Mouse (Mus musculus): ENCODE measurements around the gene Sh3bp2.
A peak's percentile ranks its signal among the peaks of the same experiment; 100 is the strongest.

Gene Sh3bp2

DNA sequence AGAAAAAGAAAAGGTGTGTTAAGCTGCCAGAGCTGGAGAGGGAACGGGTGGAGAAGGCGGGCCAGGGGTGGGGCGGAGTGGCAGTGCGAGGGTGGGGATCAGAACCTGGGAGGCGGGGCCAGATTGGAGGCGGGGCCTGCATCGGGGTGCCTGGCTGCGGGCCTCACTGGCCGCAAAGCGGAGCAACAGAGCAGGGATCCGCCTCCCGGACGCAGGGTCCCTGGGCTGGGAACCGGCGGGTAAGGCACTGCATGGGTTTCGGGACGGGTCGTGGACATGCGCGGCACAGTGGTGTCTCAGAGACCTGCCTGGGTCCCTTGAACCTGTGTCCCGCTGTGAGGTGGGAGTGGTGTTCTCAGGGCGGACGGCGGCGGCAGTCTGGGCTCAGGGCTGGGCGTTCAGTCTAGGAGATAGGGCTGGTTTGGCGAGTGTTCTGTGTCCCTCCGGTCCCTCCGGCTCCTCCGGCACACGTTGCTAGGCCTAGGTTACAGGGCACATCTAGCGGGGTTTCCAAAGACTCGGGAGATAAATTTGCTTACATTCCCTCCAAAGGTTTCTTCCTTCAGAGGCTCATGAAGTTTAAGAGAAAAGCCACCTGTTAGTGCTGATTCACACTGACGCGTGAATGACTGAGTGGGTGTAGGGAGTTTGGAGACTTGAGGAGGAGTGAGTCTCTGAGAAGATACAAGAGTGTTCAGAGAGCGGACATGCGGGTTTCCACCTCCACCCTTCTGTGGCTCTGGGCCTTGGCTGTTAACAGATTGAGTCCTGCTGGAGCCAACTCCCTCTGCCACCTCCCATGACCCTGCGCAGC lies at the start of gene Sh3bp2:
Sh3bp2 (plus strand) TSS at position 176 of the 814 bp plus-strand sequence.
- peak; percentile 93 for DNase-seq (ENCODE audit: low spot score)

DNA sequence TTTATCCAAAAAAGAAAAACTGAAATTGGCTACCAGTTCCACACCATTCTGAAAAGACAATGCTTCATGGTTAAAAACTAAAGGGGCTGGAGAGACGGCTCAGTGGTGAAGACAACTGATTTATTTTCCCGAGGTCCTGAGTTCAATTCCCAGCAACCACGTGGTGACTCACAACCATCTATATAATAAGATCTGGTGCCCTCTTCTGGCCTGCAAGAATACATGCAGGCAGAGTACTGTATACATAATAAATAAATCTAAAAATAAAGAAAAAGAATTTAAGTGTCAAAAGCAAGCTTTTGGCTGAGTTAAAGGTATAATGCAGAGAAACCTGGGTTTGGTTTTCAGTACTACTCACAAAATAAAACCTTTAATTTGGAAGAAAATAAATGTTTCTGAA lies 44.7 kb upstream of the Sh3bp2 start:
- DNase-seq (ENCODE audit: low spot score): no peak

DNA sequence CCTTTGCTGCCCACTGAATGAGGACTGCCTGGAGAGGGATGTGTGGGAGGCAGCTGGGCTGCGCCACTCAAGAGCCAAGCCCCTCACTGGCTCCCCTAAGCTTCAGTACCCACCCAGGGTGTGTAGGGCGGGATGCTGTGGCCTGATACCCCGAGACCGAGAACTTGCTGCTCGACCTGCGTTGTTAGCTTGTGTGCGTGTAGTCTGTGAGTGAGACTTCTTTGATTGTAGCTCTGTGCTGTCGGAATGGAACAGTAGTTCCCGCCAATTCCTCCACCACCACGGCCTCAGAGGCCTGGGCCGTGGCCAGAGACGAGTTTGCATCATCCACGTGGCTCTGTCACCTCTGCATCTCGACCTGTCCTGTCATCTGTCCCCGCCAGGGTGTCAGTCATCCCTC lies 39.9 kb upstream of the Sh3bp2 start:
- no peak for DNase-seq (ENCODE audit: low spot score)

DNA sequence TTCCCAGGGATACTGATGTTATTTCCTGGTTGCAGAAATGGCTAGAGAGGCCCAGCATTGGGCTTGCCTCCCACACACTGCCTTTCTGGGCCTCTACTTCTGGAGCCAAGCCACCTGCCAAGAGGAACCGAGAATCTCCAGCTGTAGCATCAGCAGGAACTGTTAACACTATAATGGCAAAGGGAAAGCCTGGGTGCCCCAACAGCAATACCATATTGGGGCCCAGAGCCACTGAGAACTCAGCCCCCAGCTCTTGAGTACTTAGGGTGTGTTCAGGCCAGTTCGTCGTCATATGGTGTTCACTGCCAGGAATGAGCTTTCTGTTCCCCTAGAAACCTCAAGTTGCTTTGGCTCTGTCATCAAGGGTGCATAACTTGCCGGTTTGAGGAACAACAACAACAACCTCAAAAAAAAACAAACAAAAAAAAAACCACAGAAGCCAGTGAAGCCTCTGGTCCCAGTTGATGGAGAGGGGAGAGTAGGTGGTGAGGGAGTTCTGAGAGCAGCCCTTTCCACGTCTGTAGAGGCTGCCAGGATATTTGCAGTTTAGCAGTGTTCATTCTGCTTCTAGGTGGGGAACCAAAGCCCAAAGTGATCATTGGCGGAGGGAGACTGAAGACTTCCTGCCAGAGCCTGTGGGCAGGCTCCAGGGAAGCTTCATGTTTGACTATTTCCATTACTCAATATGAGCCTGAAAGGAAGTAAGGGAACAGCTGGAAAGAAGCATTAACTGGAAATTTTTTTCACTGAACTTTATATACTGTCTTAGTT lies 38.1 kb upstream of the Sh3bp2 start:
- DNase-seq (ENCODE audit: low spot score): peak; percentile 13

DNA sequence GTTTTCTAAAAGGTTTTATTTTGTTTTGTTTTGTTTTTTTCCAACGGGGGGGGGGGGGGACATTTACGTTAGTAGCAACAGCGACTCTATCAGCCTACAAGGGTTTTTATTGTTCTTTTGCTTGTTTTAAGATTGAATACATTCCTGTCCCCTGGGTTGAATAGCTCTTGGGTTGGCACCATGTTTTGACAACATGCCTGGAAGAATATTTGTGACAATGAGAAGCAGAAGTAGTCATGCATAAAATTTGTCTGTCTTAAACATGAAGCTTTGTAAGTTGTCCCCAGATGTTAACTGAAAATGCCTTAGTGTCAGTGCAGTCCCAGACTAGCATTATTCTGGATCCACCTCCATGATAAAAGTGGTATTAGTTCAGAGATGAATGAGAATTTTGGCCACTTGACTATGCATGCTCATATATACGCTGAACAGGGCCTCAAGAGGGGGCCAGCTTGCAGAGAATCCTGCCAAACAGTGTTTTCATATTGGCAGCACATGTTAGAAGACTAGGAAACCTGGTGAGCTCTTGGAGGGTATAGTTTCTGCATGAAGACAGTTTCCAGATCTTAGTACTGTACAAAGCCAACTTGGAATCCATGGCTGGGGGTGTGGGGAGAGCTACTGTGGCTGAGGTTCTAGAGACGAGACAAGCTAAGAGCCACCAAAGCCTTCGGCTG lies 36.8 kb upstream of the Sh3bp2 start:
- DNase-seq (ENCODE audit: low spot score): no peak

DNA sequence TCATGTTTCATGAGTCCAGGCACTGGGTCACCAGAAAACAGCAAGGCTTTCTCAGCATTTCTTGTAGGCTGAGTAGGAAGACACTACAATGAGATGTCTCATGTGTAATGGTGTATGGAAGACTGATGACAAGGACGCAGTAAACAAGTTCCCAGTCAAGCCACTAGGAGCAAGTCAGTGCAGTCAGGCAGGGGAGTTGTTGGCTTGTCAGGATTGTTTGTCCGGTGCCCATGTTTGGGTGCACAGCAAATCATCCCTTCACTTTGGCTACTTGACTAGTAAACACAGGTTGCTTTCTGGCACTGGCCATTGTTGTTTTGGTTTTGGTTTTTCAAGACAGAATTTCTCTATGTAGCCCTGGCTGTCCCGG lies 36.2 kb upstream of the Sh3bp2 start:
- DNase-seq (ENCODE audit: low spot score): no peak

DNA sequence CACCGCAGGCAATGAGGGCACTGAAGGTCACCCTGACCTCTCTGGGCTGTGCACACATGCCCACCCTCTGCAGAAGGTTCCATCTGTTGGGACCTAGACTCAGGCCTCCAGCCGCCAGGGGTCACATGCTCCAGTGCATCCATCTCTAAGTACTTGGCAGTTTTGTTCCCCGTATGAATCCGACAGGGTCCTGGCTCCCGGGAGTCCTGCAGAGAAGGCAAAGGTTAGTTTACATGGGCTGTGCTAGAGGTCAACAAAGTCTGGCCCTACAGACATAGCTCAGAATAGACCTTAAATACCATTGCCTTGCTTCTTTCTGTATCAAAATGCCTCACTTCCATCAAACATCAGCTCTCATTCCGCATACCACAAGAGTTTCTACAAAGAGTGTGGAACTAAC lies 28.9 kb upstream of the Sh3bp2 start:
- no peak for DNase-seq (ENCODE audit: low spot score)

DNA sequence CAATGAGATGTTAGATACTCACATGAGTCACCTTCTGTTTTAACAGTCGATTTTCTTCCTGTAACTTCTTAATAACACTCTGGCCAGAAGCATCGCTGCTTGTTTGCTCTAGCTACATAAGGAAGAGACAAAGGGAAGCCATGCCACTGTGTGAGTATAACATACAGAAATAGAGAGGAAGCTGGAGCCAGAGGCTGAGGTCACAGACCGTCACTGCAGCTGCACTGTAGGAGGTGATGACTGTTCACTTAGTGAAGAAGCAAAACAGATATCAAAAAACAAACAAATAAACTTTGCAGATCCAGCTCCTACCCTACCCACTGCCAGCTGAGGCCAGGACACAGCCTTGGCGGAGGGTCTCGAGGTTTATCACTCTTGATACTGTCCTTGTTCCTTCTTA lies 24.8 kb upstream of the Sh3bp2 start:
- DNase-seq (ENCODE audit: low spot score): no peak

DNA sequence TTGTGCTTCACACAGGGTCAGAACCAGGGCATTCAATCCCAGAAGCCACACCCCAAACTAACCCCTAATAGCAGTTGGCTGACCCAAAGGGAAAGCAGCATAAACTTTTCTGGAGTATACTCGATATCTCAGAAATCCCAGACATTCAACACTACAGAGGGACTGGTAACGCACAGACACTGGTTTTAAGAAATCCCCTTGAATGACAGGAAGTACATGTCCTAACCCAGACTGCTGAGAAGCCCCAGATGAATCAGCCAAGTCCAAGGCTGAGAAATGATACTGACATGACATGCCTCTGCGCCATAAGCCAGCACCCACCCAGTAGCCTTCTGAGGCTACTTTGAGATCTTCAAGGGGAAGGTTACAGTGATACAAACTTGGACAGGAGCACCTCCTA lies 24.1 kb upstream of the Sh3bp2 start:
- DNase-seq (ENCODE audit: low spot score): no peak

DNA sequence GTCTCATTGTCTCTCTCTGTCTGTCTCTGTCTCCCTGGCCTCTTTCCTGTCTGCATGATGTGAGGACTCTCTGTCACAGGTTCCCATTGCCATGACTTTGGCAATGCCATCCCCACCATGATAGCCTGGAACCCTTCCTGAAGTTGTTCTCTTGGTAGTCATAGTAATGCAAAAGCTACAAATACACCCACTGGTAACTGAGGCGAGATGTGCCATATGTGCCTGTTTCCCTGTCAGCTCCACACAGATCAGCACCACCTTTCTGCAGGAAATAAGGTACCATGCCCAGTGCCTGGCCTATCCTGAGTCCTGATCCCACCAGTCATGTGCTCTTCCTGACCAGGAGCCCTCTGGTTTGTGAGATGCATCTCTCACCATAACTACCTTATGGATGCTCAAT lies 23.2 kb upstream of the Sh3bp2 start:
- DNase-seq (ENCODE audit: low spot score): no peak

DNA sequence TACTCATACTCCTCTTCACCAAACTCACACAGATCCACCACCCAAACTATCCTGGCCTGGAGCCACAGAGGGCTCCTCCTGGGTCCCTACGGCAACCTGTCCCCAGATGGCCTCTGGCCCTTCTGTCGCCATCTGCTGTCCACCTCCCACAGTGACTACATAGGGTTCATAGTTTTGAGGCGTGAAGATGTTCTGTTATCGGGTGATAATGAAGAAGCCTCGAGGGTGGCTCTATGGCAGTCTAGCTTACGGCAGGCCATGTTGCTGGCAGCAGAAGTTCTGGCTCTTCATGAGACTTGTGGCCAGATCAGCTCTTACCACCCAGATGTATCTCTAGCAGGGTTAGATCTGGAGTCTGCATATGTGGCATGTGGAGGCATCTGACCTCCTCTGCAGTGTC lies 22.8 kb upstream of the Sh3bp2 start:
- DNase-seq (ENCODE audit: low spot score): no peak

DNA sequence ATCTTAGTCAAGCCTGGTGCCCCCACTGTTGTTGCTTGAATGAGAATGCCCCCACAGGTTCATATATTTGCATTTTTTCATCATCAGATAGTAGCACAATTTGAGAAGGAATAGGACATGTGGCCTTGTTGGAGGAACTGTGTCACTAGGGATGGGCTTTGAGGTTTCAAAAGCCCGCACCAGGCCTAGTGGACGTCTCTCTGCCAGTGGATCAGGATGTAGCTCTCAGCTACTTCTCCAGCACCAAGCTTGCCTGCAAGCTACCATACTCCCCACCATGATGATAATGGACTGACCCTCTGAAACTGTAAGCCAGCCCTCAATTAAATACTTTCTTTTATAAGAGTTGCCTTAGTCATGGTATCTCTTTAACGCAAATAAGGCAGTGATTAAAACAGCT lies 13.2 kb upstream of the Sh3bp2 start:
- no peak for DNase-seq (ENCODE audit: low spot score)

DNA sequence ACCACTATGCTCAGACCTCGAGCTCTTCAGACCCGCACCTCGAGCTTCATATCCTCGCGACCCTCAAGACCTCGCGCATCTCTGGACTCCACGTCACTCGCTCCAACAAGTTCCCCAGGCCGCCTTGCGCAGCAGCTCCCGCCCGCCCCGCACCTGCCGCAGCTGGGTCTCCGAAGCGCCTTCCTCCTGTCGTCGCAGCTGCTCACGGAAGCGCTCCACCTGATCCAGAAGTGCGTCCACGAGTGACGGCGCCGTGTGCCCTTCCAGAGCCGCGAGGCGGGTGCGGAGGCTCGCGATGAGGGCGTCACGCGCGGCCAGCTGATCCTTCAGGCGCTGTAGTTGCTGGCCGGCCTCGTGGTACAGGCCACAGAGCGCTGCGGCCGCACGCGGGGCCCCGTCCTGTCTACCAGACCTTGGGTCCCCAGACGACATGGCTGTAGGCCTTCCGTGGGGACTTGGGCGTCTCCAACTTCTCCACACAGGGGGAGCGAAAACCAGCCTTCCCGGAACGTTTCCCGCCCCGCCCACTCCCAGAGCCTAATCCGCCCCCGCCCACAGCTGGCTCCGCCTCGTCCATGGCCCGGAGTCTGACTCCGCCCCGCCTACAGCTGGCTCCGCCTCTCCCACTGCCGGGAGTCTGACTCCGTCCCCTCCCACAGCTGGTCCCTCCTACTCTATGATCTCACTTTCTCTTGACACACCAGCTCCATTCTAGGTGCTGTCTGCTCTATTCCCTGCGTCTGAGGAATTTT lies 12.0 kb upstream of the Sh3bp2 start, which contains the start of gene Tnip2:
Tnip2 (minus strand) TSS at position 526 of the 752 bp plus-strand sequence.
- peak; percentile 93 for DNase-seq (ENCODE audit: low spot score)

DNA sequence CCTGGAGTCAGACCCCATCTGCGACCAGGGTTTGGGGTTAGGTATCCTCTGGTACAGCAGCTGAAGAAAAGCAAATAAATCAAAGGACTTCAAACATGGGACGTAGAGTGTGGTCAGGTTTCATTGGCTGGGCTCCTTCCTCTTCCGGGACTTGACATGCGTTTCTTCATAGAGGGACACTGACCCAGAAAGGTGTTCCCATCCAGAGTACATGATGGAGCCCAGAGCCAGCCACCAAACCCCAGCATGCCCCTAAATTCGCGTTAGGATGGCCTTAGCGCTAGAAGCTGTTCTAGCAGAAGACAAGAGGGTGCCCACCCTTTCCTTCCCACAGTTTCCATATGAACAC lies 11.4 kb upstream of the Sh3bp2 start:
- DNase-seq (ENCODE audit: low spot score): no peak

DNA sequence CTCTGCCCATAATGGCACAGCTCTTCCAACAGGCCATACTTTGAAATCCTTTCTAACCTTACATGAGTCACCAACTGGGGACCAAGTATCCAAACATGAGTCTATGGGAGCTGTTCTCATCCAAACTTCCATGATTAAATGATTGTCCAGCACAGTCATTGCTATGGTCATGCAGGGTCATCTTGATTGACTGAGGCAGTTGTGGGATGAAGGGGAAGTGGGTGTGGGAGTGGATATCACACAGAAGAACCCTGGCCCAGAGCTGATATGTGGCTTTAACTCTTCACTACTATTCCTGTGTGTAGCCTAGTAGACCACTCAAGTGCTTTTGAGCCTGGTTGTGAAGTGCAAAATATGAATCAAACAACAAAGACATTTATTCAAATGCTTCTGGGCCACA lies 10.5 kb upstream of the Sh3bp2 start:
- no peak for DNase-seq (ENCODE audit: low spot score)

DNA sequence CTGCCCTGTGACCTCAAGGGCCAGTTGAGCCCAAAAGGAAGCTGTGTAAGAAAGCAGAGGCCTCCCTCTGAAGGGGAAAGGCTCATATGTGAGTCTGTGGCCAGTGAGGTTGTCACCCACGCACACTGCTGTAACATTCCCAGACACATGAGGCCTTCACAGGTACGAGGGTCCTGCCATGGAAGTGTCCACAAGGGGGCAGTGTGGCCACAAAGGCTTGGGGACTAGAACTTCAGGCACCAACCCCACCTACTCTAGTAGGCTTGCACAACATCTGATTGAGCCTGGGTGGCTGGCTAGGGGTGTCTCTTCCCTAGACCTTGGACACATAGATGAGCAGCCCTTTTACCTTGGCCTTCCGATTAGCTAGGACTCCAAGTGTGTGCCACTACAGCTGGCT lies 7.7 kb upstream of the Sh3bp2 start:
- DNase-seq (ENCODE audit: low spot score): peak; percentile 76

DNA sequence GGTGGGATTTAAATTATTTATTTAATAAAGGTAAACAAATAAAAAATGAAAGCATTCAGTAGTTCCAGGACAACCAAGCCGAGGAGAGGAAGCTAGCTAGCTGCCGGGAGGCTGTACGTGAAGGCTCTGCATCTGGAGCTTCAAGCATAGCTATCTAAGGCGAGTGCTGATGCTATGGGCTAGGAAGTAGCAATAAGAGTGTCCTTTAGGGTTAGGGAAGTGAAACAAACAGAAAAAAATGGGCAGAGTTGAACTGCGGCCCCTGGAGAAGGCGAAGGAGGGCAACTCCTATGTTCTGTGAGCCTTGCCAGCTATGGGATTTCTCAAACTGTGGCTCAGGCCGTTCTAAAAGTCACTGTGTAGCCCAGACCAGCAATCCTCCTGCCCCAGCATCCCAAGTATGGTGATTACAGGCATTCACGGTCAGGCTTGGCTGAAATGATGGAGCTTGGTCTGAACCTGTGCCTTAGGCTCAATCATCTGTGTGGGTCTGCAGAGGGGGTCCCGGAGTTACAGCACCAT lies 6.2 kb upstream of the Sh3bp2 start:
- DNase-seq (ENCODE audit: low spot score): no peak

DNA sequence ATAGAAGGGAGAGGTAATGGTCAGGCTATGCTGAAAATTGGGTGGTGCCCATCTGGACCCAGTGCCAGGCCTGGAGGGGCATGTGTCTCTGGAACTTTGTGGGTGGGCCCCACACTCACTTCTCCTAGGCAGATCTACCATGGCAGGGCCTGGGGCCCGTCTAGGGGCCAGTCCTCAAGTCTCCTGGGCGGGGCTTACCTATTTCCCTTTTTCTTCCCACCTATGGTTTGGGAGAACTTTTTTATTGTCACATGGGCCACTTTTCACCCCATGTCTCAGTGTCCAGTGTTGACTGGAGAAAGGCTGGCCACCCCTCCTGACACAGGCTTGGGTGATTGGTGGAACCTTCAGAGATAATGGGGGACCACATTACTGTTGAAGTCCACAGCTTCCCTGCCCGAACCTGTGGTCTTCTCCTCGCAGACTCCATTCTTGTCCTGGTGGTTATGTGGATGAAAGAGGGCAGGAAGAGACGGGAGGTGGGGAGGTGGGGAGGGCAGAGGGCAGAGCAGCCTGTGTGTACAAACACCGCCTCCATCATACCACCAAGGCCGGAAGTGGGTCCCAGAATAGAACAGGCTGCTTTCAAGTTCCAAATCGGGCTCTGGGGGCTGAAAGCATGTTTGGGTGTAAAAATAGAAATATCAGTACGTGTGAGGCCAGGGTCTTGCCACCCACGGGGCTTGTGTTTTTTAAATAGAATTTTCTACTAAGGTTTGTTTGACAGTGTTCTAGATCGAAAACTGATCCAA lies 5.0 kb upstream of the Sh3bp2 start:
- DNase-seq (ENCODE audit: low spot score): no peak

DNA sequence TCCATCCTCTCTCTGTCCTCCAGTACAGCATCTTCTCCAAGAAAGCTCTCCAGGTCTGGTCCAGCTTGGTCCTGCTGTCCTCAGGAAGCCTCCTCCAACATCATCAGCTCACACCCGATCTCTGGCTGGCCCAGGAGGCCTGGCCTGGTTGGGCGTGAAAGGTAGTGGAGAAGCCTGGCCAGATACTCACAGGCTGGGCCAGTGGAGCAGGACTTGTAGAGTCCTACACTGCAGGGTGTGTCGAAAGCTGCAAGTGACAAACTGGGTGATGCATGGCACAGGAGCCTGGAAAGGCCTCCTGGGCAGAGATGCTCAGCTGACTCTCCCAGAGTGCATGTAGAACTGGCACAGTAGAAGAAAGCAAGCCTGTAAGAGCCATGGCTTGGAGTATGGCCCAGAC lies 4.3 kb upstream of the Sh3bp2 start:
- no peak for DNase-seq (ENCODE audit: low spot score)

DNA sequence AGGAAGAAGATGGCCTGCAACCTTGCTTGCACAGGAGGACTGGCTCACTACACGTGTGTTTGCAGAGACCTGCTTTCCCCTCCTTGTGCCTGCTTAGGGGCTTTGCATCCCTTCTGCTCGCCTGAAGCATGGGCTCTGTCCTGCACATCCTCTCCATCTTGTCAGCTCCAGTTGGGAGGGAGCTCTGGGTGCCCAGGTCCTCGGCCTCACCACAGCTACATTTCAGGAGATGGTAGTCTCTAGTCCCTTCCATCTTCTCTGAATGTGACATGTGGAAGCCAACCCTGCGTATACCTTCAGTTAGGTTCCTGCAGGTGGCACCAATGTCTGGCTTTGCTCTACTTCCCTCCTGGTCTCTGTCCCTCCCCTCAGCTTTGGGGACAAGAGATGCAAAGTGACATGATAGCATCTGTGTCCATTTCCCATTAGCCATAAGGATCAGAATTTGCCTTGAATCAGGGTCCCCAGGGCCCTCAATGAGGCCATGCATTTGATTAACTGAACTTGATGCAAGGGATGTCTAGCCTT lies 1.6 kb upstream of the Sh3bp2 start:
- no peak for DNase-seq (ENCODE audit: low spot score)

DNA sequence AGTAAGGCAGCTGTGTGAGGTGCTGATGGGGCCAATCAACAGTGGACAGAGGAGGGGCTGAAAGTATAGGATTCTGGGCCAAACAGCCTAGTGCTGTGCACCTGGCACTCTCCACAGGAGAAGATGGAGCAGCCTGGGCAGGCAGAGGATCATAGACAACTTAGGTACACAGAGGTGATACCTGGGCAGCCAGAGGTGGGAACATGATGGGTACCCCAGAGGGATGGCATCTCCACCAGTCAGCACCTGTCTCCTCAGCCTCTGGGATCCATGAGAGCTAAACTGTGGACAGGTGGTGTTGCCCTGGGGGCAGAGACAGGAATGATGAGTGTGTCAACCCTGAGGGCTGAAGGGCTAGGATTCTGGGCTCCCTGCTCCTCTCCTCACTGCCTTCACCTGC lies 1.1 kb upstream of the Sh3bp2 start:
- no peak for DNase-seq (ENCODE audit: low spot score)

Data from ovary, postnatal 14 days (tissue).